Mouse (Mus musculus): ENCODE results near the gene Kank3.

- no peak for TF ChIP-seq CTCF (IDR thresholded peaks at IDR 0.05; ENCODE audit: control insufficient read depth, insufficient read depth, insufficient replicate concordance, low read depth, low read length)
- TF ChIP-seq POLR2A (IDR thresholded peaks at IDR 0.05; ENCODE audit: control insufficient read depth, low read depth, low read length), result no peak
These were observed 3.0 kb upstream of the Kank3 start for GRCm38 (mm10) chr17:33807181-33807888.
